Mouse (Mus musculus): ENCODE results near the gene Agbl4. TPM values are rescaled to one million over a fixed set of nuclear protein-coding genes. Genes with fewer than 3 reads are reported as not detected.

Agbl4 gene
- polyA plus RNA-seq, 1 experiment = not detected

GRCm38 (mm10) chr4:111528961-111529360, 1131.5 kb downstream of the Agbl4 start:
- H3ac ChIP-seq (ENCODE audit: control insufficient read depth, insufficient read length) = no peak overlapping the region
- H3K27me3 ChIP-seq (ENCODE audit: control insufficient read depth, insufficient read depth, insufficient read length) = no peaks in the 10 kb centered on the region
- TF ChIP-seq TCF12 (IDR thresholded peaks at IDR 0.05; ENCODE audit: insufficient read depth, poor library complexity, severe bottlenecking) (no peak), MYOD1 (IDR thresholded peaks at IDR 0.05; ENCODE audit: control insufficient read depth in 1 of 3, insufficient read length in 2 of 3, low read depth in 2 of 3) (no peak), POLR2A (IDR thresholded peaks at IDR 0.05; ENCODE audit: insufficient read length, low read depth) (no peak), CEBPB (IDR thresholded peaks at IDR 0.05; ENCODE audit: insufficient read depth, poor library complexity, severe bottlenecking) (no peak), TCF3 (IDR thresholded peaks at IDR 0.05; ENCODE audit: insufficient read length, low read depth) (no peak), REST (IDR thresholded peaks at IDR 0.05; ENCODE audit: insufficient read depth, insufficient read length) (no peak)
- no peak overlapping the region for H3K4me2 ChIP-seq (ENCODE audit: low read depth)
- no peak overlapping the region for H3K4me3 ChIP-seq
- H3K36me3 ChIP-seq (ENCODE audit: control insufficient read depth, insufficient read depth) = no peaks in the 10 kb centered on the region
- H3K79me2 ChIP-seq (ENCODE audit: control insufficient read depth, insufficient read depth) = no peaks in the 10 kb centered on the region

- H3K4me2 ChIP-seq (ENCODE audit: low read depth) = no peak overlapping the region
- H3K79me2 ChIP-seq (ENCODE audit: control insufficient read depth, insufficient read depth) = no peaks in the 10 kb centered on the region
- no peak overlapping the region for H3K4me3 ChIP-seq
- H3K36me3 ChIP-seq (ENCODE audit: control insufficient read depth, insufficient read depth) = no peaks in the 10 kb centered on the region
- TF ChIP-seq CEBPB (IDR thresholded peaks at IDR 0.05; ENCODE audit: insufficient read depth, poor library complexity, severe bottlenecking) (no peak), POLR2AphosphoS2 (IDR thresholded peaks at IDR 0.05; ENCODE audit: insufficient read length, low read depth) (no peak), MYOD1 (IDR thresholded peaks at IDR 0.05; ENCODE audit: control insufficient read depth in 1 of 3, insufficient read length in 2 of 3, low read depth in 2 of 3) (no peak), USF1 (IDR thresholded peaks at IDR 0.05; ENCODE audit: low read depth) (no peak), SRF (IDR thresholded peaks at IDR 0.05; ENCODE audit: control insufficient read depth, insufficient read length, low read depth) (no peak), REST (IDR thresholded peaks at IDR 0.05; ENCODE audit: insufficient read depth, insufficient read length) (no peak), E2F4 (IDR thresholded peaks at IDR 0.05; ENCODE audit: insufficient read depth) (no peak), POLR2A (IDR thresholded peaks at IDR 0.05; ENCODE audit: insufficient read length, low read depth) (no peak), MAX (IDR thresholded peaks at IDR 0.05; ENCODE audit: low read depth) (no peak), TCF3 (IDR thresholded peaks at IDR 0.05; ENCODE audit: insufficient read length, low read depth) (no peak), TCF12 (IDR thresholded peaks at IDR 0.05; ENCODE audit: insufficient read depth, poor library complexity, severe bottlenecking) (no peak), MYOG (IDR thresholded peaks at IDR 0.05; ENCODE audit: control insufficient read depth in 1 of 3, insufficient read depth in 1 of 3, insufficient read length in 2 of 3, low read depth in 2 of 3) (no peak)
- no peak overlapping the region for H3ac ChIP-seq (ENCODE audit: control insufficient read depth, insufficient read length)
- no peaks in the 10 kb centered on the region for H3K27me3 ChIP-seq (ENCODE audit: control insufficient read depth, insufficient read depth, insufficient read length)
Observed at GRCm38 (mm10) chr4:111529996-111530395, 1132.5 kb downstream of the Agbl4 start.

DNA sequence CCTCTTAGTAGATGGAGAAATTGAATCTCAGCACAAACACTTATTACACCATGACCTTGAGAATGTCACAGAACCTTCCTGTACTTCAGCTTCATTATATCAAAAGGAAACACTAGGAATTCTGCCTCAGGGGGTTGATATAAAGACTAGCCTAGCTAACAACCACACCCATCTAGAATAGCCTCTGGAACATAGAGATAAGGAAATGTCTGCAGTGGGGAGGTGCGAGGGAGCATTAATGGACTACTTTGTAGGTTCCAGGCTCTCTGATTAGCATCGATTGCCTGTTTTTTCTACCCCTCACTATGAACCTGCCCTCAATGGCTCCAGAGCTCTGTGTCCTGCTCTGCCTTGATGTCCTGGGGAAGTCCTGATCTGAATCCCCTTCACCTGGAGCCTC, 1133.1 kb downstream of the Agbl4 start:
- H3K4me2 ChIP-seq (ENCODE audit: low read depth) = no peak overlapping the region
- H3K27me3 ChIP-seq (ENCODE audit: control insufficient read depth, insufficient read depth, insufficient read length) = no peaks in the 10 kb centered on the region
- no peaks in the 10 kb centered on the region for H3K36me3 ChIP-seq (ENCODE audit: control insufficient read depth, insufficient read depth)
- H3K4me3 ChIP-seq = no peak overlapping the region
- no peak overlapping the region for H3ac ChIP-seq (ENCODE audit: control insufficient read depth, insufficient read length)
- H3K79me2 ChIP-seq (ENCODE audit: control insufficient read depth, insufficient read depth) = no peaks in the 10 kb centered on the region
- no peak for TF ChIP-seq REST (IDR thresholded peaks at IDR 0.05; ENCODE audit: insufficient read depth, insufficient read length)
- TF ChIP-seq MYOD1 (IDR thresholded peaks at IDR 0.05; ENCODE audit: control insufficient read depth in 1 of 3, insufficient read length in 2 of 3, low read depth in 2 of 3) = no peak
- no peak for TF ChIP-seq MYOG (IDR thresholded peaks at IDR 0.05; ENCODE audit: control insufficient read depth in 1 of 3, insufficient read depth in 1 of 3, insufficient read length in 2 of 3, low read depth in 2 of 3)
- no peak for TF ChIP-seq SRF (IDR thresholded peaks at IDR 0.05; ENCODE audit: control insufficient read depth, insufficient read length, low read depth)
- no peak for TF ChIP-seq POLR2A (IDR thresholded peaks at IDR 0.05; ENCODE audit: insufficient read length, low read depth)
- no peak for TF ChIP-seq TCF12 (IDR thresholded peaks at IDR 0.05; ENCODE audit: insufficient read depth, poor library complexity, severe bottlenecking)
- no peak for TF ChIP-seq TCF3 (IDR thresholded peaks at IDR 0.05; ENCODE audit: insufficient read length, low read depth)
- no peak for TF ChIP-seq CEBPB (IDR thresholded peaks at IDR 0.05; ENCODE audit: insufficient read depth, poor library complexity, severe bottlenecking)

GRCm38 (mm10) chr4:111544684-111545083, 1147.2 kb downstream of the Agbl4 start:
- Histone ChIP-seq H3K27me3 (ENCODE audit: control insufficient read depth, insufficient read depth, insufficient read length) (no peaks in the 10 kb centered on the region), H3ac (ENCODE audit: control insufficient read depth, insufficient read length) (no peak overlapping the region), H3K79me2 (ENCODE audit: control insufficient read depth, insufficient read depth) (no peaks in the 10 kb centered on the region), H3K36me3 (ENCODE audit: control insufficient read depth, insufficient read depth) (no peaks in the 10 kb centered on the region), H3K4me2 (ENCODE audit: low read depth) (no peak overlapping the region), H3K4me3 (no peak overlapping the region)
- TF ChIP-seq TCF12 (IDR thresholded peaks at IDR 0.05; ENCODE audit: insufficient read depth, poor library complexity, severe bottlenecking) (no peak), SRF (IDR thresholded peaks at IDR 0.05; ENCODE audit: control insufficient read depth, insufficient read length, low read depth) (no peak), POLR2AphosphoS2 (IDR thresholded peaks at IDR 0.05; ENCODE audit: insufficient read length, low read depth) (no peak), CEBPB (IDR thresholded peaks at IDR 0.05; ENCODE audit: insufficient read depth, poor library complexity, severe bottlenecking) (no peak), USF1 (IDR thresholded peaks at IDR 0.05; ENCODE audit: low read depth) (no peak), MYOG (IDR thresholded peaks at IDR 0.05; ENCODE audit: control insufficient read depth in 1 of 3, insufficient read depth in 1 of 3, insufficient read length in 2 of 3, low read depth in 2 of 3) (no peak), MAX (IDR thresholded peaks at IDR 0.05; ENCODE audit: low read depth) (no peak)

DNA sequence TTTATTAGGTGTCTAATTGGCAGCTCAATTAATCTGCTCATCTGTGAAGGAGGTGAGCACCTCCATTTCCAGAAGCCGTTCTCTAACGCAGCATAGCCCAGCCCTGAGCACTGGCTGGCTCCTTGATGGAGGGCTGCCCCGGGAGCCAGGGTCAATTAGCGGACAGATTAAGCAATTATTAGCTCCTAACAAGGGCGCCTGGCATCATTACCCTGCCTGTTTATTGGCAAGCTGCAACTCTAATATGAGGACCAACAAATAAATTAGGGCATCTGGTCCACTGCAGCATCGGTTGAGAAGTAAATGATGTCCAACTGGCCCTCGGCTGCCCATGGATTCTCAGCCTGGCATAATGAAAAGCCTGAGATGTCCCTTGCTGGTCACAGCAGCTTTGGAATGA, 1148.5 kb downstream of the Agbl4 start:
- no peak overlapping the region for H3K4me2 ChIP-seq (ENCODE audit: low read depth)
- no peaks in the 10 kb centered on the region for H3K27me3 ChIP-seq (ENCODE audit: control insufficient read depth, insufficient read depth, insufficient read length)
- H3K36me3 ChIP-seq (ENCODE audit: control insufficient read depth, insufficient read depth) = no peaks in the 10 kb centered on the region
- H3K4me3 ChIP-seq = no peak overlapping the region
- no peak overlapping the region for H3ac ChIP-seq (ENCODE audit: control insufficient read depth, insufficient read length)
- TF ChIP-seq SRF (IDR thresholded peaks at IDR 0.05; ENCODE audit: control insufficient read depth, insufficient read length, low read depth) = no peak
- no peaks in the 10 kb centered on the region for H3K79me2 ChIP-seq (ENCODE audit: control insufficient read depth, insufficient read depth)
